Mouse (Mus musculus): ENCODE results near the gene Mrps14.

- no peak for TF ChIP-seq CTCF (IDR thresholded peaks at IDR 0.05; ENCODE audit: control insufficient read depth, insufficient read depth, low read length)
- no peak for TF ChIP-seq POLR2A (IDR thresholded peaks at IDR 0.05; ENCODE audit: borderline replicate concordance, control insufficient read depth, low read depth, low read length)
Observed at GRCm38 (mm10) chr1:160153480-160153879, 41.5 kb upstream of the Mrps14 start, which contains the start of gene Tnn.
